Mouse (Mus musculus) limb, embryonic 11.5 days (tissue): ENCODE results near the gene Siva1. TPM values are rescaled to one million over a fixed set of nuclear protein-coding genes. Genes with fewer than 3 reads are reported as not detected.

Experiments
- ATAC-seq: fragments of 200-750 bp; cut with Nextera tagmentation; 2 replicates; pipeline ENCODE4 v1.8.0; 2017; ENCODE audit warnings: low read depth; ENCODE audit not compliant: insufficient number of reproducible peaks, low FRiP score, low TSS enrichment
- DNase-seq: peaks from one replicate; pipeline ENCODE4 v3.0.0-alpha.2; 2015; ENCODE audit warnings: low spot score
- H3K27ac ChIP-seq: fragments of 300-500 bp; sonication (generic); replicated peaks from 2 replicates; pipeline ENCODE4 v1.5.1; 2014; ENCODE audit warnings: low read depth, mild to moderate bottlenecking, low read length
- H3K27me3 ChIP-seq: fragments of 300-500 bp; sonication (generic); 2 replicates; pipeline ENCODE4 v1.6.1; 2014; ENCODE audit warnings: mild to moderate bottlenecking, low read length, mixed read lengths; ENCODE audit not compliant: control insufficient read depth, insufficient read depth
- H3K36me3 ChIP-seq: fragments of 300-500 bp; sonication (generic); 2 replicates; pipeline ENCODE4 v1.6.1; 2014; ENCODE audit warnings: mild to moderate bottlenecking, low read length, moderate library complexity, mixed read lengths; ENCODE audit not compliant: control insufficient read depth, insufficient read depth
- H3K4me1 ChIP-seq: fragments of 300-500 bp; sonication (generic); 2 replicates; pipeline ENCODE4 v1.6.1; 2014; ENCODE audit warnings: low read length, mixed read lengths; ENCODE audit not compliant: control insufficient read depth, insufficient read depth
- H3K4me2 ChIP-seq: fragments of 300-500 bp; sonication (generic); 2 replicates; pipeline ENCODE4 v1.6.1; 2014; ENCODE audit warnings: low read depth, mild to moderate bottlenecking, moderate library complexity; ENCODE audit not compliant: severe bottlenecking
- H3K4me3 ChIP-seq: fragments of 300-500 bp; sonication (generic); 2 replicates; pipeline ENCODE4 v1.5.1; 2014; ENCODE audit warnings: low read depth, low read length
- H3K9ac ChIP-seq: fragments of 300-500 bp; sonication (generic); 2 replicates; pipeline ENCODE4 v1.6.1; 2014; ENCODE audit warnings: mild to moderate bottlenecking, low read length
- H3K9me3 ChIP-seq: fragments of 300-500 bp; sonication (generic); 2 replicates; pipeline ENCODE4 v1.6.1; 2016; ENCODE audit warnings: low read length; ENCODE audit not compliant: control insufficient read depth
- WGBS: fragments of 180-500 bp; shearing (Covaris S2); extraction: QIAGEN DNeasy Blood & Tissue Kit; methylation state at CpG from one replicate; pipeline ENCODE4 v1.1.7; 2014; 5-methylcytosine and 5-hydroxymethylcytosine counted together
- microRNA-seq: library from miRNA; unstranded; fragments of <30 nt; microRNA quantifications from one replicate; pipeline ENCODE4, GENCODE M21; 2016
- polyA plus RNA-seq: library from polyadenylated mRNA; unstranded; fragments of >200 nt; fragmentation: Nextera tagmentation; extraction: Ambion mirVana; gene quantifications from 2 replicates; pipeline ENCODE4 v1.2.1, GENCODE M21; 2014

Siva1 gene
- polyA plus RNA-seq, 1 experiment from 2014 or later = 294 TPM

GRCm38 (mm10) chr12:112683351-112683750 is 38.9 kb downstream of the Siva1 start:
- peaks cover 4% of the 10 kb centered on the region; the same call in 1 of the 2 replicates for H3K4me1 ChIP-seq
- no peak overlapping the region for H3K4me2 ChIP-seq
- H3K9me3 ChIP-seq = no peaks in the 10 kb centered on the region
- H3K4me3 ChIP-seq = no peak overlapping the region
- no peak overlapping the region for H3K27ac ChIP-seq
- no peak for ATAC-seq
- no peaks in the 10 kb centered on the region for H3K36me3 ChIP-seq
- 62% methylated on average over 7 of the region's 7 CpGs for WGBS
- H3K27me3 ChIP-seq = peaks cover 31% of the 10 kb centered on the region
- no peak overlapping the region for H3K9ac ChIP-seq
- DNase-seq = no peak

DNA sequence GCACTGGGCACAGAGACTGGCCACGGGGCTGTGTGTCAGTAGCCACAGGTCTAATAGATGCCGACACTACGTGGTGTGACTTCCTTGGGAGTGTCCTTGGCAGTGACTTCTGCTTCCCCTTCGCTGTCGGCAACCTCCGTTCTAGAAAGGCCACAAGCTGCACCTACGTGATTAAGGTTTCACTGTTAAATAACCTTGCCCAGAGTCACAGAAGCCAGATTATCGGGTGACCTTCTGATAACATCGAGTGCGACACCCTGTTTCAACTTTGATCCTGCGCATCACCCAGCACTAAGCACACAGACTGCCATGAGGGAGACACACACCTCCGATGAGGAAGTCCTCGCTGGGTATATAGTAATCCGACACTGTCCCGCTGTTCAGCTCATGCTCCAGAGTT is 44.0 kb downstream of the Siva1 start:
- no peaks in the 10 kb centered on the region for H3K9me3 ChIP-seq
- 65% methylated on average over 15 of the region's 15 CpGs for WGBS
- H3K27ac ChIP-seq = no peak overlapping the region
- no peaks in the 10 kb centered on the region for H3K27me3 ChIP-seq
- no peak overlapping the region for H3K9ac ChIP-seq
- H3K36me3 ChIP-seq = no peaks in the 10 kb centered on the region
- H3K4me3 ChIP-seq = no peak overlapping the region
- no peak for ATAC-seq
- no peak overlapping the region for H3K4me2 ChIP-seq
- no peak for DNase-seq
- peaks cover 7% of the 10 kb centered on the region; the same call in 1 of the 2 replicates for H3K4me1 ChIP-seq

DNA sequence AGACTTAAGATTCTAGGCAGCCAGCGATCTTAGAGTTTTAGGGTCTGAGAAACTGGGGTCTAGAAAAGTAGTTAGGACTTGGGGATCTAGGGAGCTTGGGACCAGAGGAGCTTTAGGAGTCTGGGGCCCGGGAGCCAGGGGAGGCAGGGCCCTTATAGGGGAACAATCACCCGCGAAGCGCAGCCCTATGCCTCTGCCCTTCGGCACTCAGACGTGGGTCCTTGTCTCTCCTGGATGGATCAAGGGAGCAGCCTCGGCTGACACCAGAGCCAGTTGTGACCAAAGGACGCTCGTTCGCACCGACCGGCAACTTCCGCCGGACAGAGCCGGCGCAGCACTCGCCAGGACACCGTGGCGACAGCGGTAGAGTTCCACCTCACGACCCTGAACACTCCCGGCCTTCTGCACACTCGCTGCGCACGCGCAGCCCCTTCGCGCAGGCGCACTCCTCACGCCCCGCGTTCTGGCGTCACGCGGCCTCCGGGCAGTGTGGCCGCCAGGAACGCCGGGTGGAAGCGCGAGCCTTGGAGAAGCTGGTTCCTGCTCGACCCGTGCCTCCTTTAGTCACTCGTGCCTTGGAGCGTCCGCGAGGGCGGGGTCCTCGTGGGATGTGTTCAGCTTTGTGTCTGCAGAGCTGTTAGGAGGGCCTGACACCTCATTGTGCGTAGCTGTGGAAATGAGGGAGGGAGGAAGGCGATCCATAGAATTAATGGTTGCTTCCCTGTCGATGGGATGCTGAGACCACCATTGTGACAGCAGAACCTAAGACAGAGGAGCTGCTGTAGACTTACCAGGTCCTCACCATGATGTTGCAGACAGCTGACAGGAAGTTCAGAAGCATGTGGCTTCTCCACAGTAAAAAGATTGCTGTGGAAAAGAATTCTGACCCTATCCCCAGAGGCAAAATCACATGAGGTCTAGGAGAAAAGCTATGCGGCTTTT is 49.0 kb downstream of the Siva1 start:
- H3K4me1 ChIP-seq = peaks cover 10% of the 10 kb centered on the region; the same call in 1 of the 2 replicates
- no peaks in the 10 kb centered on the region for H3K27me3 ChIP-seq
- peak overlapping the region; percentile 55 for H3K4me3 ChIP-seq
- 4% methylated on average over 54 of the region's 54 CpGs for WGBS
- peak overlapping the region; percentile 90 for H3K4me2 ChIP-seq
- peak; percentile 93 for ATAC-seq
- DNase-seq = peak; percentile 95
- H3K9ac ChIP-seq = peak overlapping the region; percentile 83
- H3K9me3 ChIP-seq = no peaks in the 10 kb centered on the region
- H3K36me3 ChIP-seq = no peaks in the 10 kb centered on the region
- peak overlapping the region; percentile 62; the same call in 1 of the 2 replicates for H3K27ac ChIP-seq

DNA sequence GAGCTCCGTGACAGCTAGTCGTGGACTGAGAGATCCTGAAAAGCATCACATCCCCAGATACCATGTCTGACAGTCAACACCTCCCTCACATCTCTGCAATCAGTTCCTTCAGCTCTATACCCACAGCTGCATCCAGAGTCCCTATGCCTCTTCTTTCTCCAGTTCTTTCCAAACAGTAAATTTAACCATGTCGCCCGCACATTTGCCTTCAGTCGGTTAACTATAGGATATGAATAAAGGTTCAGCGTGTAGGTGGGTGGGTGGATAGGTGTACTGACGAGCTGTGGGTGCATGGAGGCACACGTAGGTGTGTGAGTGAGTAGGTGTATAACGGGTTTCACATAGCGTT is 49.6 kb downstream of the Siva1 start:
- Histone ChIP-seq H3K9ac (peak overlapping the region; percentile 83), H3K4me3 (peak overlapping the region; percentile 55), H3K4me2 (peak overlapping the region; percentile 90), H3K9me3 (no peaks in the 10 kb centered on the region), H3K36me3 (no peaks in the 10 kb centered on the region), H3K27me3 (no peaks in the 10 kb centered on the region), H3K27ac (no peak overlapping the region), H3K4me1 (peaks cover 10% of the 10 kb centered on the region; the same call in 1 of the 2 replicates)
- WGBS = 81% methylated on average over 10 of the region's 10 CpGs
- ATAC-seq (no peak), DNase-seq (no peak)

- Histone ChIP-seq H3K4me1 (peaks cover 23% of the 10 kb centered on the region), H3K9ac (no peak overlapping the region), H3K4me2 (no peak overlapping the region), H3K36me3 (no peaks in the 10 kb centered on the region), H3K27me3 (peaks cover 16% of the 10 kb centered on the region), H3K9me3 (no peaks in the 10 kb centered on the region), H3K4me3 (no peak overlapping the region), H3K27ac (no peak overlapping the region)
- DNase-seq (no peak), ATAC-seq (no peak)
- 81% methylated on average over 3 of the region's 3 CpGs for WGBS
Observed at GRCm38 (mm10) chr12:112696806-112697425, 52.4 kb downstream of the Siva1 start.

Small RNA genes lying within 50 kb of the gene (microRNA-seq; reads per million reads assigned to microRNA genes)
- gene Mir6939 = not detected

Other genes with a start within 250 kb of the Siva1 start
- gene A530016L24Rik, start 155.2 kb upstream of the Siva1 start, polyA plus RNA-seq = not detected in 2 replicates
- 0.16 TPM in 1 of 2 replicates, not detected in the other for gene Tmem179, start 127.9 kb upstream of the Siva1 start, polyA plus RNA-seq
- 2.2 and 2.4 TPM in 2 replicates for gene Inf2, start 55.9 kb upstream of the Siva1 start, polyA plus RNA-seq
- 4.4 and 5.1 TPM in 2 replicates for gene Adssl1, start 24.6 kb upstream of the Siva1 start, polyA plus RNA-seq
- gene Akt1, start 30.2 kb downstream of the Siva1 start, polyA plus RNA-seq = 95.4 and 113 TPM in 2 replicates
- 0.82 and 1.6 TPM in 2 replicates for gene Zbtb42, start 34.1 kb downstream of the Siva1 start, polyA plus RNA-seq
- 9.5 and 9.6 TPM in 2 replicates for gene Cep170b, start 75.8 kb downstream of the Siva1 start, polyA plus RNA-seq
- 2.8 TPM in 2 replicates for gene Pld4, start 116.0 kb downstream of the Siva1 start, polyA plus RNA-seq
- gene Ahnak2, start 158.0 kb downstream of the Siva1 start, polyA plus RNA-seq = 0.17 and 0.40 TPM in 2 replicates
- gene Clba1, start 164.3 kb downstream of the Siva1 start, polyA plus RNA-seq = 7.0 and 7.6 TPM in 2 replicates
- 180 and 189 TPM in 2 replicates for gene Cdca4, start 184.7 kb downstream of the Siva1 start, polyA plus RNA-seq
- gene Gpr132, start 223.5 kb downstream of the Siva1 start, polyA plus RNA-seq = not detected in 2 replicates